Mouse (Mus musculus) heart, postnatal 25 days (tissue): ENCODE measurements around the gene Phip. TPM values are rescaled to one million over a fixed set of nuclear protein-coding genes. Genes with fewer than 3 reads are reported as not detected.

Source experiments
- total RNA-seq, 2 experiments: library from RNA; stranded (reverse); gene quantifications; 2 replicates each; pipeline ENCODE4 v1.2.3; 2021

Phip gene
- total RNA-seq, 2 experiments from 2014 or later: 29.2 to 31.4 TPM

Other genes with a start within 250 kb of the Phip start
- gene Irak1bp1, start 146.0 kb downstream of the Phip start, total RNA-seq: 1 to 10 TPM; 2.8 TPM
- 10 to 100 TPM; 11.6 to 18.8 TPM for gene Hmgn3, start 171.2 kb upstream of the Phip start, total RNA-seq